Mouse (Mus musculus) left cerebral cortex, postnatal 14 days (tissue): ENCODE measurements around the gene Spag6l. TPM values are rescaled to one million over a fixed set of nuclear protein-coding genes. Genes with fewer than 3 reads are reported as not detected.

Experiments
- total RNA-seq, 2 experiments: library from RNA; stranded (reverse); gene quantifications; 2 replicates each; pipeline ENCODE4 v1.2.3; 2021

Spag6l gene
- total RNA-seq, 2 experiments from 2014 or later = 8.4 to 9.3 TPM

Other genes with a start within 250 kb of the Spag6l start
- gene Fgd4, start 228.9 kb downstream of the Spag6l start, total RNA-seq = 10 to 100 TPM; 43.7 to 47.2 TPM
- not detected for gene Olfr19, start 153.1 kb downstream of the Spag6l start, total RNA-seq
- gene Igll1, start 34.5 kb upstream of the Spag6l start, total RNA-seq = not detected
- 10 to 100 TPM; 58.9 to 68.2 TPM for gene Top3b, start 41.3 kb upstream of the Spag6l start, total RNA-seq
- gene Vpreb1, start 41.4 kb upstream of the Spag6l start, total RNA-seq = not detected
- 10 to 100 TPM; 34.3 TPM for gene Ppm1f, start 67.0 kb upstream of the Spag6l start, total RNA-seq
- 100 to 1,000 TPM; 524 to 615 TPM for gene Mapk1, start 153.9 kb upstream of the Spag6l start, total RNA-seq
- gene Ypel1, start 240.2 kb upstream of the Spag6l start, total RNA-seq = 10 to 100 TPM; 61.7 to 62.2 TPM